Mouse (Mus musculus) thymus, adult 18-20 months (tissue): ENCODE results near the gene Ltbp1.

ENCODE experiments used
- DNase-seq, 2 experiments: peaks; one replicate each; pipeline ENCODE4 v3.0.0; 2022; ENCODE audit warnings: mixed read lengths in 2 of 2

The Ltbp1 gene

DNA sequence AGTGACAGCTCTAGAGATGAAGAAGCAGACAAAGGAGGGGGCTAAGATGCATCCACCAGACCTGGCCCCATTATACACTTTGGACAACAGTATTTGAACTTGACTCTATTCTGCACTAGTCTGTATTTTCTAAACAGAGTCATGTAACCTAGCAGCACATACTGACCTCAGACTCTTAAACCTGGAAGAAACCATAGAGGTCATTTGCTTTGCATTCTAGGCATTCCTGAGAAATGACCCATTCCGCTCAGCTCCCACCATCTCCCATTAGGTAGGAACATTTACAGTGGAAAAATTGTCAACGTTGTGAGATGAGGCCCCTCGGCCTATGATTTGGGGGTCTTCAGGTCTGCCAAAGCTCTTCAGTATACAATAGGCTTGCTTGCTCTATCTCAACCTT lies 238.8 kb downstream of the Ltbp1 start:
- no peak for DNase-seq

DNA sequence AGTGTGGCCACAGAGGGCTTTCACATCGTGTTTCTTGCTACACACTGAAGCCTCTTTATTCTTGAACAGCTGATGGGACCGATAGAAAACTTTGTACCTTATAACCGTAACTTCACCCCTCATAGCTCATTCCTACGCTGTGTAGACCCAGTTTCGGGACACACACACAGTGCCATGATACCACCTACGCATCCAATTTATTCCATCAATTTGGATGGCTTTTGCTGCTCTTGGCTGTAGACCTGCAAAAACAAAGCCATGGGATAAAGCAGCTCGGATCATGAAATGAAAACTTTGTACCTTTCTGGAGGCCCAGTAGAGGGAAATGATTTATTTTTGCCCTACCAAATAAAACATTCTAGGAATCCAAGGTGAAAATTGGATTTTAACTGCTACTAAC lies 239.7 kb downstream of the Ltbp1 start:
- no peak for DNase-seq

DNA sequence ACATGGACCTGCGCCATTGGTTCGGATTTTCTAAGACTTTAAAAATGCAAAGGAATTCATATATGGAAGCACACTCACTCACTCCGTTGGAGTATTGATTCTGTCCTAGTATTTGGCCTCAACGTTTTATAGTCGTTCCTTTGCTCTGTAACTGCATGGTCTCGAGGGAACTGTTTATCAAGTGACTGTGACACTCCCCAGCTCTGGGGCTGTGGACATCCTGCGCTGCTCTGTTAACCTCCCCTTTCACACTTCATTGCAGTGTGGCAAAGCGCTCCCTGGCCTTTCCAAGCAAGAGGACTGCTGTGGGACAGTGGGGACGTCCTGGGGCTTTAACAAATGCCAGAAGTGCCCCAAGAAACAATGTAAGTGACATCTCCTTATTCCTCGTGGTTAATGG lies 243.3 kb downstream of the Ltbp1 start:
- DNase-seq, result no peak

DNA sequence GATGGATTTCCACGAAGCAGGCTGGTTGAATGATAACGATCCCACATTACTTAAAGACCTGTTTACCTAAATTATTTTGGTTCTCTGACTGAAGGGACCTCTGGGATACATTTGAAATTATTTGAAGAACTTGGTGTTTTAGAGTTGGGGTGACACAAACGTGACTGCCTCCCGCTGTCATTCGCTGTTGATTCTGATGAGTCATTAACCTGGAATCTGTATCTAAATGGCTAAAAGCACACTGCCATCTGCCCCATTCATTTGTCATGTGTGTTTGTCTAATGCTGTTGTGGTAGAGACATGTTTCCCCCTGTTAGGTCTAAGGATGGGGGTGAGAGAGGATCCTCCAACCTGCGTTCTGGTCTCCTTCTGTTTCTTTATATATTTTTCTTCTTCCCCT lies 245.2 kb downstream of the Ltbp1 start:
- no peak for DNase-seq

DNA sequence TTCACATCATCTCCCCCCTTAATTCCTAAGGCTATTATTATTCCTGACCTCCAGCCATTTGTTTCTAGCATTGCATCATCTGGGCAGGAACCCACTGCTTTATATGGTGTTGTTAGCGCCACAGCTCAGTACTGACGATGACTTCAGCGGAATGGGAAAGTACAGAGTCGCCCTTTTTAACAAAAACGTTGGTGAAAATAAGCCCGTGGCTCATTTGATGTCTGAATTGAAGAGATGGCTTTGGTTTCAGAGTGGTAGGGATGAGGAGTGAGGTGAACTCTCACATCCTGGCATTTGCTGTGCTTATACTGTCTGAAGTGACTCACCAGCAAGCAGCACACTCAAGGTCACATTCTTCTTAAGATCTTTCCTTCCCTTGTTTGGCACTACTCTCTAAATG lies 245.7 kb downstream of the Ltbp1 start:
- DNase-seq, result no peak

DNA sequence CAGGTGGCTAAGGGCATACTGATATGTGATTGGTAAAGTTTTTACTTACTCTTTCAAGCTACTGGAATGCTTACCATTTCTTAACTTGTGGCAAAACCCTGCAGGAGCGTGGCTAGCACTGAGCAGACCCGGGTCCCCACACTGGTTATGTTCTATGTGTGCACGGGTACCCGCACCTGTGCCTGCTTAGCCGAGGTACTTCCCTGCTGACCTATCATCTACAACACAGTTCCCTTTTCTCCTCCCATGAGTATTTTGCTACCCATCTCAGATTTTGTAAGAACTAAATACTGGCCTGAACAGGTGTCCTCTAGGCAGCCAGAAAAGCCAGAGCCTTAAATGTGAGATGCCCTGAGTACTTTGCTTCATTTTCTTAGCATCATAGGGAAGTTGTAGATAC lies 247.2 kb downstream of the Ltbp1 start:
- no peak for DNase-seq

DNA sequence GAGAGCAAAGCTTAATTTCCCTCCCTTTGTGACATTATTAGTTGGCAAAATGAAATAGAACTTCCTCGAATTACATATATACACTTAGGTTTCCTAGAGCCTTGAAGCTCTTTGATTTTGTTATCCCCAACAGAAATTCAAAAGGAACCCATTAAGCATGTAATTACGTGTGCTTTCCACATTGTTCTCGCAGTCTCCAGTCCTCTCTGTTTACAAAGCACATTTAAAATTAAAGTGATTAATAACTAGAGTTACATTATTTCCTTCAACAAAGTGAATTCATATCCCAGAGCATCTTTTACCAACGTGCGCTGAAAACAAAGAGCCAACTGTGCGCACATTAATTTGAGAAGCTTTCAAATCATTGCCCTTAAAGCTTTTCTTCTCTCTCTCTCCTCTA lies 249.5 kb downstream of the Ltbp1 start:
- DNase-seq, result no peak

DNA sequence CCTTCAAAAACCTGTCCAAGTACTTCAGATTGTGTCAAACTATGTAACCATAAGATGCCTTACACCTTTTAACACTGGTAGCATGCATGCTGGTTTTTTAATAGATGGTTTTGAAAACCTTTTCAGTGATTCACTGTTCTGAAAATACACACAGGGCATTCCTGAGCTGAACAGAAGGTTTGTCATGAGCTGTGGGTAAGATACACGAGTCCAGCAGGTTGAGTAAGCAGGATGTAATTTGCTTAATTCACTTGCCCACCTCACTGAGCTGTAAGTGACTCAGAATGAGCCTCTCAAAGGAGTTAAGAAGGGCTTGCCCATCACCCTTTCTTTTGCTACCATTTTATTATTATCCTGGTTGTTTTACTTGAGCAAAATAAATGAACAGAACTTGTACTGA lies 250.6 kb downstream of the Ltbp1 start:
- DNase-seq, result no peak

DNA sequence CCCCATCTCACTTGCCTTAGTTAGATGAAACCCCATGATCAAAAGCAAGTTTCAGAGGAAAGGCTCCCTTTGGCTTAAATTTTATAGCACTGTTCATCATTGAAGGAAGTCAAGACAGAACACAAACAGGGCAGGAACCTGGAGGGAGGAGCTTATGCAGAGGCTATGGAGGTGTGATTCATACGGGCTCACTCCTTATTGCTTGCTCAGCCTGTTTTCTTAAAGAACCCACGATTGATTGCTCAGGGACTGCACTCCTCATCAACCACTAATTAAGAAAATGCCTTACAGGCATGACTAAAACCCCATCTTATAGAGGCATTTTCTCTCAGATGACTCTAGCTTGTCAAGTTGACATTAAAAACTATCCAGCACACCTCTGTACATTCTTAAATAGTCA lies 253.1 kb downstream of the Ltbp1 start:
- no peak for DNase-seq

DNA sequence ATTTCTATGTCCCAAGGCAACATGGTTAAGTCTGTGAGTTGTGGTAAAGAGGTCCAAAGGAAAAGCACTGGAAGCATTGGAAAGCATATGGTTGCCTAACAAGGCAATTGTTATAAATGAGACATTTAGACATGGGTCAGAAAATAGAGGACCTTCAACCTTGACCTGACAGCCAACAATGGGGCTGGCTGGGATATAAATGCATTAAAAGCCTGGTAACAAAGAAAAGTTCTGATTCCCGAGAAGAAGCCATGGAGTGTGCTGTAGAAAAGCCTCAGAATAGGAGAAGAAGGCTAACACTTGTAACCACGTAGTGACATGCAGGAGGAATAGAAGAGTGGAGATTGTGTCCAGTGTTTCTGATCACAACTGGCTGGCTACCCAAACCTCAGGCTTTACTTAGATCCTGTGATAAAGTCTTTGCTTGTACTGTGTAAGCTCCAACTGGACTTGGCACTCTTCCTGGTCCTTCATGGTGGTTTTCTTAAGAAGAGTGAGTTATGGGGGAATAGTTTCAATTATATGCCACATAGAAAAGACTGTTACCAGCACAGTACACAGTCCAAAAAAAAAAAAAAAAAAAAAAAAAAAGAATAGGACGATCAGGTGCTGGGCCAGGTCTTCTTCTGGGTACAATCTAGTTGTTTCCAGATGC lies 258.1 kb downstream of the Ltbp1 start:
- no peak for DNase-seq

DNA sequence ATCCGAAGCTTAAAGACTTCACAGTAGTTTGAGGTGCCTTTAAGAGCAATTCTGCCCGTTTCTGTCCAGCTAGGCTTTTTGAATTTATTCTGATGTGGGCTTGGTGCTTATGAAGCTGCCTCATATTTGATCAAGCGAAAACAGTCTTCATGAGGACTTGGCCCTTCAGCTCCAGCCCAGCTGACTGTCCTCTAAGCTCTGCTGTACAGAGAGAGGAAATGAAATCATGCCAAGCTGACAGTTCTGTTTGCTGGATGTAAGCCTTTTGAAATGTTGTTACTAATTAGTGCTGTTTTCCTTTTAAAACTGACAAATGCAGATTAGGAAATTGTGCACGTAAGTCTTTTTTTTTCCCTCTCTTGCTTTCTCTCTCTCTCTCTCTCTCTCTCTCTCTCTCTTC lies 263.1 kb downstream of the Ltbp1 start:
- no peak for DNase-seq

DNA sequence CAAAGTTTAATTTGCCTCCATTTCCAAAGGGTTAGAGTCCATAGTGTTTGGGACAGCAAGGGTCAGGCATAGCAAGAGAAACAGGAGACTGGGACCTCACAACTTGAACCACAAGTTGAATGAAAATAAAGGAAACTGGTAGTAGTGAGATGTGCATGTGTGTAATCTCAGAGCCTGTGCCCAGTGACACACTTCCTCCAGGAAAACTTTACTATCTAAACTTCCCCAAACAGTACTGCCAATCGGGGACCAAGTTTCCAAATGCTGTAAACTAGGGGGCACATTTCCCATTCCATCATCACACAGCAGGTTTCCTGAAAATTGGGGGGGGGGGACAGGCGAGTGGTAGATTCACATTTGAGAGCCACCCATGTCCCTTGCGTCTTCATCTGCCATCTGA lies 267.1 kb downstream of the Ltbp1 start:
- no peak for DNase-seq

DNA sequence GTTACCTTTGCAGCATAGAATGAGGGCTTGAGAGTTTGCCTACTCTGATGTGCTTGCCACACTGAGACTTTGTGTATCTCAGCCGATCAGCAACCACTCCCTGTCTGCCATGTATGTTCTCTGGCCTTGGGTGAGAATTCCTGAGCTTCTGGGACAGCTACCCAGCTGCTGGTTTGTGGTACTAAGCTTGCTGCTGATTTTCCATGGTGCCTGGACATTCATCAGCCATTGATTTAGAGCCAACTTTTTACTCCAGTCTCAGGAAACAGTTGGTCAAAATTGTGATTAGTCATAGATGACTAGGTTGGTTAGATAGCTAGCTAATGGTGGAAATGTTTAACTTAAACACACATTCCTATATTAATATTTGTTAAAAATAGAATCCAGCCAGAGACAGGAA lies 267.9 kb downstream of the Ltbp1 start:
- no peak for DNase-seq

DNA sequence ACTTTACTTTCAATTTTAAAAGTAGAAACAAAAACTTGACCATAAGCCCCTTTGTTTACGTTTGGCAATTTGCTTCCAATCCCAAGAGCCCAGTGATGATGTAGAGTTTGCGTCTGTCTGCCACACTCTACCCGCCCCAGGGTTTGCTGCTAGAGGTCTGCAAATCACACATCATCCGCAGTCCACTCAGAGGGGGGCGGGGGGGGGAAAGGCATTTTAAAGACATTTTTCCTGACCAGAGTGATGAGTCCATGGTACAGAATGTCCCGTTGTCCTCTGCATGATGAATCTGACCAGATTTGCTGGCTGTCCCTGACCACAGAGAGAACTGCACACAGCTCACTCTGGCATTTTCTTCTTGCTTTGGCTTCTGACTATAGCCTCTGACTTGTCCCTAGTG lies 269.9 kb downstream of the Ltbp1 start:
- no peak for DNase-seq

DNA sequence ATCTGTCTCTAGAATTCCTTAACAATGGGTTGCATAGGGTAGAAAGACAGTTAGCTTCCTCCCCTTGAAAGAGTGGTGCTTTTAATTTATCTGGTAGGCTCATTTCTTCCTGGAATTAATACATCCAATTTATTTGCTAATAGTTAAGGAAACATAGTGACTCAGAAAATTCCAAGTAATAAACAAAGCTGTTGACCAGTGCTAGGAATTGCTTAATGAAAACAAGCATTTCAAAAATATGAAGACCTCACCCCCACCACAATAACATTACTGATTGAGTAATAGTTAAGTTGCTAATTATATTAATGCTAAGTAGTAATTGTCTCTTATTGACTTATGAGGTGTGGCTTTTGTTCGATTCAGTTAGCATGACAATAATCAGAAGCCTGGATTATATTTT lies 272.7 kb downstream of the Ltbp1 start:
- DNase-seq, result no peak

DNA sequence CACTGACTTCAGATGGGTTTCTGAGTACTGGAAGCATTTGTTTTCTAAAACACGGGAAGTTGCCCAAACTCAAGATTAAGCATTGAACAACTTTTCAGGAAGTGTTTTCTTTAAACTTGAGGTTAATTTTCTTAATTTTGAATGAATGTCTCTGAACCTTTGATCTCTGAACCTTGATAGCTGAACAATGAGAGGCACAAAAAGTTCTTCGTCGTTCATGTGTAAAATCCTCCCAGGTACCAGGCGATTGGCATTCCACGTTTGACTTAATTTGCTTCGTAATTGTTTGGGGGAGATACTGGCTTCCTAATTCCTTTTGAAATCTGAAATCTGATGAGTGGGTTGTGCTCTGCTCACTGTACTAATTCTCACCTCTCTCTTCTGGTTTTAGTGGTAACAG lies 273.2 kb downstream of the Ltbp1 start:
- no peak for DNase-seq

DNA sequence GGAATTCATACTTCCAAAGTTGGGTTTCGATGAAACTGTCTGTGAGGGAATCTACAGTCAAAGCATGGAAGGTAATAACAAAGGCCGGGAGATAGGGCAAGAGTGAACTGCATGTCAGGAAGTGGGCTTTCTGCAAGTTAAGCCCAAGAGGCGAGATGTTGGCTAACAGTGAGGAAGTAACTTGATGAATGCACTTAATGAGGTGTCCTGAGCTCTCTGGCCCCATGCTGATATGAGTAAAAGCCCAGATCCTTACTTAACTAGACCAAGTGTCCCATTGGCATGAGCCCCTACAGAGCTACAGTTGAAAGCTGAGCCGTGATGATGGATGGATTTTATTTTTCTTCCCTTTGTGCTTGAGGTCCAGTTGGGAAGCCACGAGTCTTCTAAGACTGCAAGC lies 276.0 kb downstream of the Ltbp1 start:
- no peak for DNase-seq

DNA sequence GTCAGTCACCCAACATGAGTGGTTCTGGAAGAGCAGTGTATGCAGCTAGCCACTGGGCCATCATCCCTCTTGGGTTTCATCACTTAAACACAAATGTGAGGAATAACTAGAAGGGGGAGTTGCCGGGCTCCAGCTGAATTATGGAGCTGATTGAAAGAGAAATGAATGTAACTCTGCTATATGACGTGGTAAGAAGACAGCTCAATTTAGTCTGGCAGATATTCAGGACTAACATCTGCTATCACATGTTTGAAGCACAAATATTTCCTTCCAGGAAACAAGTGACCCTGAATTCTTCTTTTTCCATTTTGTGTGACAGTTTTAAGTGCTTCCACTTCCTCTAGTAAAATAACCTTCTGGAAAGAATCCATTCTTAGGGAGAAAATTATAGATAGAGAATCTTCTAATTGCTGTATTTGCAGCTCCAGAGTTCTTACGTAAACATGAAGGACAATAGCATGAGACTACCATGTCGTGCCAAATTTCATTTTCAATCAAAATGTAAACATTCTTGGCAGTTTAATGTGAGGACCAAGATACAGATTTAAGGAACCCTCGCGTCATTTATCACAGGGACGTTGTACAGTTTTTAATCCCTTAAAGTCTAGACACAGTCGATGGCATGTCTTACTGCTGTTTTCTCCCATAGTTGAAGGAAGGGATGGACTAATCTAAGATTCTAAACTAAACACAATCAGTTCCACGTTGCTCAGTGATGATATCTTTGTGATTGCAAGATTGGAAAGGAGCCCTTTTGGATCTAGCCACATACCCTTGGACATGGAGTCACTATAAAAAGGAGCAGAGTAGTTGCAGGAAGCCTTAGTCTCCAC lies 279.7 kb downstream of the Ltbp1 start:
- DNase-seq, result no peak

DNA sequence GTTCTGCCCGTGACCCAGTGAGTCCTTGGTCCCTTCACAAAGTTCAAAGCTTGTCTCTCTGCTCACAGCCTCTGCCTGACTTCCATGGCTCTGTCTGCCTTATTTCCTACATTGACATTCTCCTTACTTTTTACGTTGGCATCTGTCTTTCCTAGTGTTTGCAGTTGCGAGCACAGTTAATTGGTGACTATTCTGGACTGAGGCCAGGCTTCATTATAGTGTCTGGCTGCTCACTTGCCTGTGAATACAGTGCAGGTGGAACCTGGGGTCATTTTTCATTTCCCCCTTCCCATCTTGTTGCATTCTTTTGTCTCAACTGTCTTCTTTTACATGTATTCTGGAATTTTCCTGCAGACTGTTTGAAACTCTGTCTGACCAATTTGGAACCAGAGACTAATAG lies 287.6 kb downstream of the Ltbp1 start:
- no peak for DNase-seq

DNA sequence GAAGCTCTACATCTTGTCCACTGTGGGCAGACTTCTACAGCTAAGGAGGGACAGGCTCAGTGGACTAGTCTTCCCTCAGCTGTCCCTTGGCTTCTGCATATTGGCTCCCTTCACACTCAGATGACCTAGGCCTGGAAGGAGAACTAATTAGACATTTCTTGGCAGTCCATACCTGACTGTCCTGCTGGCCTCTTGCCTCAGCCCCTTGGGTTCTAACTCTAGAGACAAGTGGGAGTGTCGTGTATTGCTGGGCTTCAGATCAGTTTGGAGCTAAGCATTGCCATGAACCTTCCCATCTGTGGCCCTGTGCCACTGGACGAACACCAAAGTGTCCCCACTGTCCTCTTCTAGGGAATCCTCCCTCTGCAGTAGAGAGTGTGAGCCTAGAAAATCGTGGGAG lies 288.4 kb downstream of the Ltbp1 start:
- no peak for DNase-seq

DNA sequence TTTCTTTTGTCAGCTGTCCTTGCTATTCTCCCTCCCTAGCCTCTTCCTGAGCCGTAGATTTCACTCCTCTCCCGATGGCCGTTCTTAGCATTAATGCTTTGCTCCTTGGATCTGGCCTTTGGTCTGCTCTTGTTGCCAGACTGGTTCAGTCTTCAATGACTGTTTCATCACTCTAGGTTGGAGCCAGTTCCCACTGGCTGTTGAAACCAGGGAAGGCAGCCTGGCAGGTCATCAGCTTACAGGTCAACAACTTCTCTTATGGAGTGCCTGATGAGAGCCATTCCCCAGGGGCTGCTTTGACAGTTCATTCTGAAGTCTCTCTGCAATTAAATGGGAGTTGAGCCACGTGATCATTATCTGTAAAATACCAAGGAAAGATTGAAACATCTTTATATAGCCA lies 295.5 kb downstream of the Ltbp1 start:
- no peak for DNase-seq

DNA sequence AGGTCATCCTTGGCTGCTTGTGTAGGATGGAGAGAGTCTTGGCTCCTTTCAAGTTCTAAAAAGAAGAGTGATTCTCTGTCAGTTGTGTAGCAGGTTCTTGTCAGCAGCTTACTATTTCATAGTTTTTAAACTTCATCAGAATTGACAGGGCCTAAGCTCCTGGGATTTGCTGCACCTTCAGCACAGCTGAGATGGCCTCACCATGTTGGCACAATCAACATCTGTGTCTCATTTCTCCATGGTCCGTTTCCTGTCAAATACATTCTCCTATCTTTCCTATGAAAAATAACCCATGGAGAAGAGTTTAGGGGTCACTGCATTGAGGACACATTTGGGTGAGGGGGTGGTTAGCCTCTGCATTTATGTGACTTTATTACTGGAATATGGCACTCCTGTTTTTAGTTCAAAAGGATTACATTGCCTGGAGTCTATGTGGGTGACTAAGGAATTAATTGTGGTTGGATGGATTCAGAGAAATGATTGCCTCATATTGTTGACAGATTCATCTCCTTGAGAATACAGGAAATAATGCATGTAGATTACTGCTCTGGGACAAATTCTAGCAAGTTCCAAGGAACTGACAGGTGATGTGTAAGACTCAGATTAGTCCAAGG lies 299.5 kb downstream of the Ltbp1 start:
- no peak for DNase-seq

DNA sequence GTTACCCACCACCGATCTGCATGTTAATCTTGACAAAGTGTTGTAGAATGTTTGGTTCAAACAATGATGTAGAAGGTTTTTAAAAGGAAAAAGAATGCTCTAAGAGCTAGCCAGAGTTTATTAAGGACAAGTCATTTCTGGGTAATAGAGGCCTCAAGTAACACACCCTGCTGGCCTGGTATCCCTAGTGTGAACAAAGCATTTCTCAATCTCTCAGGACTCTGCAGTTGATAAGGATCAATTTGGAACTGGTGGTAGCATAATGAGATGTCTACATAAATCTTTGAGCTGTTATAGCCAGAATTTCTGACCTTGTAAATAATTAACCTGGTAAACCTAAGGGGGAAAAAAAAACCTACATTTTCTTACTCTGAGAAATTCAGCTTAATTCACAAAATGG lies 300.3 kb downstream of the Ltbp1 start:
- DNase-seq, result no peak
